Mouse (Mus musculus): ENCODE measurements at regions not wholly inside any gene's neighbourhood (a gene's known extent, or its start where the extent isn't known, plus 50 kb on each side); places are given as distances from the start of the nearest gene placed in this dataset.
A peak's percentile ranks its signal among the peaks of the same experiment; 100 is the strongest.

DNA sequence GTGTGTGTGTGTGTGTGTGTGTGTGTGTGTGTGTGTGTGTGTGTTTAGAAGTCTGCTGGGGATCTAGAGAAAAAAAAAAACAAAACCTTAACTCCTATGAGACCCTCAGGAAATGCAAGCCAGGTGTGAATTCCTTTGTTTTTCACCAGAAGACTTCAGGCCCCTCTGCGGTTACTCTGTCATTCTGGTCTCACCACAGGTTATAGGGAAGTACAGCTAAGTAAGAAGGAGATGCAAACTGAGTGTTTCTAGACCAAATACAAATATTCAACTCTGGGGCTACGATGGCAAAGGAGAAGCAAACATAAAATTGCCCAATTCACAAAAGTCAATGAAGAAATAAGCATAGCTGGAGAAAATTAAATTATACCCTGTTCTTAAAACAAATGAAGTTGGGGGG lies 54.9 kb upstream of the Basp1 start:
- intact Hi-C loops (cut with DNase I) = no loop called here
- no peak for DNase-seq (ENCODE audit: low spot score in 2 of 2)

DNA sequence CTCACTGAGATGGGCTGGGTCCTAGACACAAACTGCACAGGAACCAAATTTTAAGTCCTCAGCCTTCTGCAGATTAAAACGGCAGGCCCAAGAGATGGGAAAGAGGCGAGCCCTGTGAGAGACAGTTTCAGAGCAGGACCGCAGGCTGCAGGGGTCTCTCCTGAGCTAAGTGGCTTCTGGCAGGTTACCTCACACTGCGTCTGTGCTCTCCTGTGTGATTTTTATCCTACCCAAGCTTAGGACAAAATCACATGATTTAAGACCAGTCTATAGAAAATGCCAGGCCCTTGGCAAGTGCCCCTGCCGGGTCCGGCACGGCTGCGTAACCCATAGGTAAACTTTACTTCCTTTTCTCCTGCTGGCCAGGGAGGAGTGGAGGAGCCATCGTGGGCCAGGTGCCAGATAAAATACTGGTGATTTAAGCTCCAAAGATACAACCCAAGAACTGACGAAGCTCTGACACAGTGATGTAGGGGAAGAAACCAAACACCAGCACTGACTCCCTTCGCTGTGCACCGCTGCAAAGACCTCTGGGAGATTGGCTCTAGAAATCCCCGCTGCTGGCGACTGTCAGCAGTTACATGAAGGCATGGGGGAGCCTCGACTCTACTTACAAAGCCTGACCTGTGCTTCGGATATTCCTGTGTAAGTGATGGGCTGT lies 55.8 kb upstream of the Basp1 start:
- intact Hi-C loops (cut with DNase I) = no loop called here
- DNase-seq (ENCODE audit: low spot score in 2 of 2) = no peak

DNA sequence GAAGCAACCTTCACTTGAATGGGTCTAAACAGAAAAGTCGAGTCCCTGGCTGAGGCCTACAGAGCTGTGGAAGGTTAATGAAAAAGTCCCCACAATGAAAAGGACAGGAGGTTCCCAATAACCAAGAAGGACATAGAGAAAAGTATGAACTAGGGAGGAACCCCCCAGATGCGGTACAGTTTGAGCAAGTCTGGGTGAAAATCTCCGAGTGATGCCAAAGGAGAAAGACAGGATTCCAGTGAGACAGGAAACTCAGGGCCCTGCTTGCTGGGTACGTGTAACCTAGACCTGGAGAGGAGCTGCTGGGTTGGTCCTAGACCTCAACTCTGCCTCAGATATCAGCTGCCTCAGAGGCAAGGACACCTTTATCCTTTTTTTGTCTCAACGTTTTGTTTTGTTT lies 57.8 kb upstream of the Basp1 start:
- intact Hi-C loops (cut with DNase I) = no loop called here
- no peak for DNase-seq (ENCODE audit: low spot score in 2 of 2)

DNA sequence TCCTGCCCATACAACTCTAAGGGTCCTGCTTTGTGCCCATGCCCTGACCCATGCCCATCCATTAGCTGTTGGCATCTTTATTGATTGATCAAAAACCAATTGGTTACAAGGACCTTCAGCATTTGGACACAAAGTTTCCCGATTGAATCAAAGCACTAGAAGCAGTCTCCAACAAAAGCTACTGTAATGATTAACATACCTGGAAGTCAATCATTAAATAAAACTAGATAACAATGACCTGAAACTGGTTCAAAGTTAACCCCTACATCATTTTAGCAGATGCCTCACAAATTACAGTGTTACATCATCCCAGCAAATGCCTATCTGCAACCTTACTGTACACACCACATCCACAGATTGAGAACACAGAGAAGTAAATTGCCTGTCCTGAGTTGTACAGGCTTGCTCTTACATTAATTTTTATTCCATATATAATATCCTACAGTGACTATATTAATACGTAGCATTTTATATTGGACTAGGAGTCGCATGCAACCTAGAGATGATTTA lies 59.7 kb upstream of the Basp1 start:
- intact Hi-C loops (cut with DNase I) = no loop called here
- DNase-seq (ENCODE audit: low spot score in 2 of 2) = no peak

DNA sequence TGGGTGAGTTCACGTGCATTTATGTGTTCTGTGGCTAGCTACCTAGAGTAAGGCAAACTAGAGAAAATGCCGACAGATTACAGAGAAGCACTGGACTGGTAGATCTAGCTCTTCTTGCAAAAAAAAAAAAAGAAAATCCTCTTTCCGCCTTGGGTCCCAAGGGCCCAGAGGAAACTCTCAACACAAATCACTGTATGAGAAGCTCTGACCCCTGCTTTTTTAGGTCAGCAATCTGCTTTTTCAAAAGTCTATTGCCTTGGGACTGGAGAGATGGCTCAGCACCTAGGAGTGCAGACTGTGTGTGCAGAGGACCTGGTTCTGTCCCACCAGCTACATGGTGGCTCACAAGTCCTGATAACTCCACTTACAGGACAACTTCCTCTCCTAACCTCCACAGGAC lies 60.5 kb upstream of the Basp1 start:
- DNase-seq (ENCODE audit: low spot score in 2 of 2) = no peak
- intact Hi-C loops (cut with DNase I) = no loop called here

DNA sequence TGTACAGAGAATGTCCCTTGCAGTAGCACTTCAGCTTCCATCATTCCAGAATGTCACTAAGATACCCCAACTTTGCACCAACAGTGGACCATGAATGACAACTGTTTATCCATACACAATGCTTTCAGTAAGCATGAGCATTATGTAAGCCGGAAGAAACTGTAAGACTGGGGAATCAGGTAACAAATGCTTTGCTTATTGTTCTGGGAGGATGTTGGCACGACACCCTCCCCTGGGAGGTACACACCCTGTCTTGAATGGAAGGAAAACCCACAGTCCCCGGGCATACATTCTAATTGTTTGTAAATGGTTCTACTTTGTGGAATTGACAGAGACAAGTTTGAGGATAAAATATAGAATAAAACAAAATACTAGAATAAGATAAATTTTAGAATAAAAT lies 69.0 kb upstream of the Basp1 start:
- no peak for DNase-seq (ENCODE audit: low spot score in 2 of 2)

DNA sequence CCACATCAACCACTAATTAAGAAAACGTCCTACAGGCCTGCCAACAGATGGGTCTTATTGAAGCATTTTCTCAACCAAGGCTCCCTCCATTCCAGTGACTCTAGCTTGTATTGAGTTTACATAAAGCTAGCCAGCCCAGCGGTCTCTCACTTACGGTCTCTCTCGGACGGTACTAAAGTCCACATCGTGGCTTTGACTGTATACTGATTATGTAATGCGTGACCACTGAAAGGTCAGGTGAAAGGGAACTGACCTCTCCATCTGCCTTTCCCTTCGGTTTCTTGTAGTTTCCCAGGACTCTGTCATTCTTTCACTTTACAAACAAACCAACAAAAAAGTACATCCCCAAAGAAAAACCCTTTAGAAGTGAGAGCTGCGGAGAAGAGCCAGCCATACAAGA lies 71.8 kb upstream of the Basp1 start:
- no peak for DNase-seq (ENCODE audit: low spot score in 2 of 2)
- intact Hi-C loops (cut with DNase I) = loop anchor here (2.0 kb wide), 1 partner anchor 233 kb away; no protein-coding TSS in a partner anchor

More for the DNA sequence above, 69.0 kb upstream of the Basp1 start:
- intact Hi-C loops (cut with DNase I) = no loop called here

DNA sequence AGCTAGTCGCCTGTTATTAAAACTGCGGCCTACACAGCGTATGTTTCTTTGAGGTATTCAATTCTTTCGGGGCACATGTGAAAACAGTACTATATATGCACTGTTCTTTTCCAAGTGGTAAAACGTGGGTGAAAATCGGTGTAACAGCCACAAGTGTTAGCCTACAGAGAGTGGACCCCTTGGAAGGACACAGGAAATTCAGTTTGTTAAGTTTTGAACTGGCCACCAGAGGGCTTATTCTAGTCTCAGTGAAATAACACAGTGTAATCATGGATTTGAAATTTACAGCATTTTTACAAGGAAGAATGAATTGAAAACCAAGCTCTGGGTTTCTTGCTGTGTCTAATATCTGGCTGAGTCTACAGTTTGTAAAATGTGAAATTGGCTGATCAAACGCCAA lies 72.6 kb upstream of the Basp1 start:
- peak; percentile 15 to 16 for DNase-seq (ENCODE audit: low spot score in 2 of 2)
- intact Hi-C loops (cut with DNase I) = no loop called here

DNA sequence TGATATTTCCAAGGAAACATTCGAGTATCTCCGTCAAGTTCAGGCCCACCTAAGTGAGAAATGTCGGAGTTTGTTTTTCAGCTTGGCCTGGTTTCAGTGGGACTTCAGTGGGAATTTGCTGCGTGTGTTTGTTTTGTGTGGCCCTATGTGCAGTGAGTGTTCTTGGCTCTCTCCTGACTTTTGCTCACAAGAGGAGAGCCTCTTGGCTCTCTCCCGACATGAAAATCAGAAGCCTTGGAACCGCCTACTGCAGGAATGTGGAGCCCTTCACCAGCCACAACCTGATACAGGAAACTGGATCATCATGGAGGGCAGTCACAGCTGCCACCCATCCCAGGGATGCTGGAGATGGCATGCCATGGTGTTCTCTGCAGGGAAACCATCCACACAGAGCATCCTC lies 76.2 kb upstream of the Basp1 start:
- no peak for DNase-seq (ENCODE audit: low spot score in 2 of 2)
- intact Hi-C loops (cut with DNase I) = no loop called here

DNA sequence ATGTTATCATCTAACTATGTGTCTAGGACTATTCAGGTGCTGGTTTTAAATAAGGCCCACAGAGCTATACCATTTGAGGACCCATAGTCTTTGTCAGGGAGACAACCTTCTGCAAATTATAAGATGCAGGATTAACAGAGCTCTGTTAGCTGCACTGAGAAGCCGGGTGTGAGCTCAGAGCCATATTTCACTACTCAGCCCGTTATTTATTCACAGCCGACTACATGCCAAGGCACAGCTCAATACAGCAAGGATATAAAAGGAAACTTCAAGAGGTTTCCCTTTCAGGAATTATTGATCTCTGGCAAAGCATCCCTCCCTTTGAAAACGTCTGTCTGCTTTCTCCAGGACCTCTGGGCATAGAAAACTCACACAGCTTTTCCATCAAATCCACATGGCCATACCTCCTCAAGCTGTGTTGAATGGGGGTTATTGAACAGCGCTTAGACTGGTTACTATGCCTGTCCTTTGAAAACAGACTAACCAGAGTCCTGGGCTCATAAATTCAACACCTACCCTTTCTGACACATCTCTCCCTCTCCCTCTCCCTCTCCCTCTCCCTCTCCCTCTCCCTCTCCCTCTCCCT lies 78.7 kb upstream of the Basp1 start:
- intact Hi-C loops (cut with DNase I) = no loop called here
- DNase-seq (ENCODE audit: low spot score in 2 of 2) = no peak

DNA sequence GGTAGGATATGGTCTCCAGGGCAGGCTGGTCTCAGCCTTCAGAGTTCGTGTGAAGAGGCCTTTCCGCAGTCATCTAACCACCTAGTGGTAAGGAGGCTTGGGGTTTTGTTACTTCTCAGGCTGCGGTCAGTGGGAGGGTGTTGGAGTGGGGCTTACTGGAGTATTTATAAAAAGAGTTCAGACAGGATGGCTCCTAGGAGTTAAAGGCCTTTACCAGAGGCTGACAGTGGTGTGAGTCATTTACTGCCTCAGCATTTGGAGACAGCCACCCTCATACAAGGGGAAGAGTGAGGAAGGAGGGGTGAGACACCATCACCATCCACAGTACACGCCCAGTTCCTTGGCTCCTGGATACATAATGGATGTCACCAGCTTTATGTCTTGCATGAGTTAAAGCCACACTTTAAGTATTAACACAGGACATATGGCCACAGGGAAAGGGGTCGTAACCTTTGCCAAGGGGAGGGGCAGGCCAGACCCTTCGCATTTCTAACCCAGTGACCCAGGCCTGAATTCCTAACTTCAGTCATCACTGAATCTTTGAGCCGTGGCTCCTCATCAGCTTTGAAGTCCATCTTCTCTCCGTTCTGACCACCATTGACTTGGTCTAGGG lies 81.2 kb upstream of the Basp1 start:
- DNase-seq (ENCODE audit: low spot score in 2 of 2) = no peak
- intact Hi-C loops (cut with DNase I) = no loop called here

DNA sequence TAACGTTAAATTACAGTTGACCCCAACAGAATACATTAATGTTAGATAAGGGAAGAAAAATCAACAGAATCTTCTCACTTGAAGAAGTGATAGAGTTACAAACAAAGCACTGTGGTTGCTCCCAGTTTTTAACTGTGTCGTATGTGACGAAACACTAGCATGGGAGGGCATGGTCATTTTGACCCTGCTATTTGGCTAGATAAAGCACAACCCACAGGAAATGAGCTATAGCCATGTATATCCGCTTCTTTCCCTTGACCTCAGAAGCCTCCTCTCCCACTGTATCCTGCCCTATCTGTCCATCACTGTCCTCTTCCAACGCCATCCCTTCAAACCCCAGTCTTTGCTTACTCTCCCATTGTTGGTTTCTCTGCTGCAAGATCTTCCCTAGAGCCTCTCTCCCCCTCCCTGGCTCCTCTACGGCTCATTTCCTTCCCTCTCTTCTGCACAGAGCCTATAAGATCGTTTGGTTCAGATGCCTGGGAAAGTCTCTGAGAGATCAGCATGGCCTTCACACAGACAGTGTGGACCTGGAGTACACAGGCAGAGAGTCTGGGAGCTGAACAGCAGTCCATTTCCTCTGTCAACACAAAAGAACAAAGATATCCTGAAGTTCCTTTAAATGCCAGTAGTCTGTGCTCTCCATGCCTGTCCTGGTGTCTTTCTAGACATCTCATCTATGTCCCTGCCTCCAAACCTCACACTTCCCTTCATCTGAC lies 82.5 kb upstream of the Basp1 start:
- intact Hi-C loops (cut with DNase I) = no loop called here
- DNase-seq (ENCODE audit: low spot score in 2 of 2) = no peak

DNA sequence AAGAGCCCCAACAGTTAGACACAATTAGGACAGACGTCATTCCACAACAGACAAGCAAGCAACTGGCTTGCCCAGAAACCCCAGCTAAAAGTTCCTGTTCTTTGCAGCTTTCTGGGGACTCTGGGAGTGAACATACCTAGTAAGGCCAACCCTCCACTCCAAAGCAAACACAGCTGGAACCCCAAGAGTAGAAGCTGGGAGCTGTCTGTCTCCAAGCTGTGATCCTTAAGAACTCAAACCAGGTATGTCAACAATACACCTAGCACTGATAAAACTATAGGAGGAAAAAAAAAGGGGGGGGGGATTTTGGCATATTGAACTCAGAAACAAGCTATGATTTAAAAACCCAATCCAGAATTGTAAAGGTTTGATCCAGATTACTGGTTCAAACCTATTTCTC lies 84.2 kb upstream of the Basp1 start:
- intact Hi-C loops (cut with DNase I) = no loop called here
- no peak for DNase-seq (ENCODE audit: low spot score in 2 of 2)

DNA sequence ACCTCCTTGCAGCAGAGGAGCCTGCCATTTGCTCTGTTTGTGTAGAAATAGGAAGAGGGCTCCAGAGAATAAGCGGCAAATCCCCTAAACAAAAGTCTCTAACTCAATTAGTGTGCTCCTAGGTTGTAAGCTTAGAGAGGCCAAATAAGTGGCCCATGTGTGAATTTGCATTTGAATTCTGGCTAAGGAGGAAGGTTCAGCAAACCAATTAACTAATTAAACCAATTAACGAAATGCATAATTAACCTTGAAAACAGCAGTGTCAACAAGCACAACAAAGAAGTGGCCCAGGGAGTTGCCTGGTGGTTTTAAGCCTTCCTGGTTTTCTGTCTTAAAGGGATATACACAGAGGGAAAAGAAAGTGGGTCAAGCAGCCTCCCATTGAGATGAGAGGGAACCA lies 84.9 kb upstream of the Basp1 start:
- intact Hi-C loops (cut with DNase I) = no loop called here
- DNase-seq (ENCODE audit: low spot score in 2 of 2) = no peak

DNA sequence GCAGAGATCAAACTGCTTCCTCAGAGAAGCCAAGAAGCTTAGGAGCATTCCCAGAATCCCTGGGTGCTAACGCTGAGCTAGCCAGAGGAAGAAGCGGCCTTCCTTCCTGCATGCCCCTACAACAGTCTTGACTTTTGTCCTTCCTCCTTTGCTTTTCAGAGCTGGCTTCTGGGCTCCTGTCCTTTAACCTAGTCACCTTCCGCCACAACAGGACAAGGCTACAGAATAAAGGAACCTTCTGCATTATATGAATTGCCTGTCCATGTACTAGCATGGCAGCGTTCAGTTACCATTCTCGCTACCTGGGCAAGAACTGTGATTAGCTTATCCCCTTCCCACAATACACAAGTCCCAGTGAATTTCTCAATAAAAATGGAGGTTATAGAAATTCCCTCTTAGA lies 88.9 kb upstream of the Basp1 start:
- DNase-seq (ENCODE audit: low spot score in 2 of 2) = no peak
- intact Hi-C loops (cut with DNase I) = no loop called here

DNA sequence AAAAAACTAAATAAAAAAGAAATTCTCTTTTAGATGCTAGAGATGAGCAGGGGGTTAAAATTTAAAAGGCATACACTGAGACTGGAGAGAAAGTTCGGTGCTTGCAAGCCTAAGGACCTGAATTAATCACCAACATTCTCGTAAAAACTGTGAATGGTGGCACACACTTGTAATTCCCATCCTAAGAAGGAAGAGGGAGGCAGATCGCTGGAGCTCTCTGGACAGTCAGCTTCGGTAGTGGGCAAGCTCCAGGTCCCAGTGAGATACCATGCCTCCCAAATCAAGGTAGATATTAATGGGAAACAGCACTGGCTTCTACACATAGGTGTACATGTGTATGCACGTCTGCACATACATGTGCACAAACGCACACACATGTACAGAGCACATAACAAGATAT lies 89.5 kb upstream of the Basp1 start:
- intact Hi-C loops (cut with DNase I) = no loop called here
- no peak for DNase-seq (ENCODE audit: low spot score in 2 of 2)

DNA sequence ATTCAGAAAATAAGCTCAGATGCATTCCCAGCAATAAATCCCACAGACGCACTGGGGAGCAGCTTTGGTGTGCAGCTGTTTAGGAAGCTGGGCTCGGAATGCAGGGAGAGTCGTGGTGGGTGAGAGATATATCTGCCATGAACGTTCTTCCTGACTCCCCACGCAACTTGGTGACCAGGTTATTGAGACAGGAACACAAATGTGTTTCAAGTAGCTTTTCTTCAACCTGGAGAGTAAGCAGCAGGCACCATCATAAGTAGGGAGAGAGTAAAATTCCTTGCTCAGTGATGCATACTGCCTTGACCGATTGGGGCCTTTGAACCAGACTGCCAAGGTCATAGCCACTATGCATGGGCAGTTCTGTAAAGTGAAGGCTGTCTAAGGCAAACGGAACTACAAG lies 95.6 kb upstream of the Basp1 start:
- intact Hi-C loops (cut with DNase I) = no loop called here
- no peak for DNase-seq (ENCODE audit: low spot score in 2 of 2)

DNA sequence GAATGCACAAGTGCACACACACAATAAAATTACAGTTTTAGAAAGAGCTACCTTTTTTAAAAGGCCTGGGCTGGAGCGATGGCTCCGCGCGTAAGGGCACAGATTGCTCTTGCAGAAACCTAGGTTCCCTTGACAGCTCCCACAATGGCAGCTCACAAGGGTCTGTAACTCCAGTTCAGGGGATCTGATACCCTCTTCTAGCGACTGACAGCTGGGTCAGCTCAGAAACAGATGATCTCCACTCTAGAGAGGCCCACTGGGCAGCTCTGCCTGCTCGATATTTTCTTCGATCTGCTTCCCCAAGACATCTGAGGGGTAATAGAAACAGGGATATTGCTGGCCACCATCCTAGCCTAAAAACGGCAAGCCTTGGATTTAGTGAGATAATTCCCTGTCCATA lies 96.0 kb upstream of the Basp1 start:
- DNase-seq (ENCODE audit: low spot score in 2 of 2) = no peak
- intact Hi-C loops (cut with DNase I) = no loop called here

DNA sequence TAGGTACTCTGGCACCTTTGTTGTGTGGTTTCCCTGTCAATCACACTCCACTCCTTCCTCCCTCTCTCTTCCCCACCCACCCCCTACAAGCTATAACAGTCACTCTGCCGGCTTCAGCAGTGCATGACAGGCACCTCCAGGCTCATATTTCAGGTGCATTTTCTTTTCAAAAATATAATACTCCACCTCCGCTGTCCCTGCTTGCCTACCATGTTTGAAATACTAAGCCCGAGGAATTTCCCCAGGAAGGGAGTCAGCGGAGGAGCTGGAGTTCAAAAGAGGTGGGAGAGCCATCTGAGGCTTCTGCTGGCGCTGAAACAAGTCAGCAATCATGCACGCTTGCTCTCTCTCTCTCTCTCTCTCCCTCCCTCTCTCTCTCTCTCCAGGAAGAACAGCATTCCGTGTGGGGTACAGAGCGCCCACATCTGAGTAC lies 96.5 kb upstream of the Basp1 start:
- intact Hi-C loops (cut with DNase I) = no loop called here
- peak in 1 of 2 experiments; percentile 23 for DNase-seq (ENCODE audit: low spot score in 2 of 2)

DNA sequence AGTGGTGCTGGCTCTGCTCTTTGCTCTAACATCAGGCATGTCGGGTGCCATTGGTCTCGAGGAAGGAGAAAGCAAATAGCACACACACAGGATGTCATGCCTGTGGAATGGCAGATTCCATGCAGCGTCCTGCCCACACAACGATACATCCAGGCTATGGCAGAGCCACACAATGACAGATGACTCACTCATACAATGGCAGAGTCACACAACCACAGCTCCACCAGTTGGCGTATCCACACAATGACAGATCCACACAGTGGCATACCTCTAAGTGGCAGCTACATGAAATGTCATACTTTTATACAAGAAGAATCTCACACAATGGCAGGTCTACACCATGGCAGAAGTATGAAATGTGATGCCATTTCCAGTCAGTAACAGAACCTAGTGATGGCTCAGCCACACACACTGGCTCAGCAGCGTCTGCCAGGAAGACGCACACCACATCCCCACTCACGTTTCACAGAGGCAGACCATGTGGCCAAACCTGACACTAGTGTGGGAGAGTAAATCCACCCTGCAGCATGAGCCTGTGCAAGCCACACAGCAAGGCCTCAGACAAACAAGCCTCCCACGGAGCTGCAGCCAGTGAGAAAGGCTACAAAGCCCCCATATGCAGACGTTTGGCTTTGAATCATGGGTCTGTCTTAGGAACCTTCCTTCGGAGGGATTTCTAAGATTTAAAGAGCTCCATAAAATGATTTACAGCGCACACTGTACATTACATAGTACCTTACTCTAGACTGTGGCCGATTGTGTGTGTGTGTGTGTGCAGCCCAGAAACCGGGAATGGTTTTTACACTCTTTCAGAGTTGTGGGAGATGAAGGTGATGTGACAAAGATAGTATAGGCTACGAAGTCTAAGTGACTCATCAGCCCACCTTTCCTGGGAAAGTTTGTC lies 104.0 kb upstream of the Myo10 start:
- intact Hi-C loops (cut with DNase I) = no loop called here
- DNase-seq (ENCODE audit: low spot score in 2 of 2) = peak; percentile 9 to 66

All from left cerebral cortex, postnatal 25 days (tissue).